Mouse (Mus musculus) intestine, embryonic 16.5 days (tissue): ENCODE data around the gene Pllp. TPM values are rescaled to one million over a fixed set of nuclear protein-coding genes. Genes with fewer than 3 reads are reported as not detected.

ENCODE experiments used
- ATAC-seq: fragments of 200-750 bp; cut with Nextera tagmentation; 2 replicates; pipeline ENCODE4 v1.8.0; 2017; ENCODE audit warnings: moderate TSS enrichment, moderate library complexity
- H3K27ac ChIP-seq: fragments of 300-500 bp; sonication (generic); 2 replicates; pipeline ENCODE4 v1.5.1; 2014; ENCODE audit warnings: mild to moderate bottlenecking, low read length
- H3K27me3 ChIP-seq: fragments of 300-500 bp; sonication (generic); replicated peaks from 2 replicates; pipeline ENCODE4 v1.6.1; 2014; ENCODE audit warnings: low read length, control low read depth, mixed read lengths; ENCODE audit not compliant: control insufficient read depth, insufficient read depth
- H3K36me3 ChIP-seq: fragments of 300-500 bp; sonication (generic); 2 replicates; pipeline ENCODE4 v1.6.1; 2014; ENCODE audit warnings: low read length, control low read depth; ENCODE audit not compliant: control insufficient read depth, insufficient read depth
- H3K4me1 ChIP-seq: fragments of 300-500 bp; sonication (generic); 2 replicates; pipeline ENCODE4 v1.6.1; 2014; ENCODE audit warnings: low read length, control low read depth, mixed read lengths; ENCODE audit not compliant: control insufficient read depth, insufficient read depth
- H3K4me2 ChIP-seq: fragments of 300-500 bp; sonication (generic); 2 replicates; pipeline ENCODE4 v1.6.1; 2014; ENCODE audit warnings: low read depth, low read length, control low read depth
- H3K4me3 ChIP-seq: fragments of 300-500 bp; sonication (generic); 2 replicates; pipeline ENCODE4 v1.5.1; 2014; ENCODE audit warnings: mild to moderate bottlenecking, low read length
- H3K9ac ChIP-seq: fragments of 300-500 bp; sonication (generic); 2 replicates; pipeline ENCODE4 v1.6.1; 2014; ENCODE audit warnings: low read depth, low read length
- H3K9me3 ChIP-seq: fragments of 300-500 bp; sonication (generic); 2 replicates; pipeline ENCODE4 v1.6.1; 2016; ENCODE audit warnings: low read length, control low read depth; ENCODE audit not compliant: control insufficient read depth
- WGBS: fragments of 180-500 bp; shearing (Covaris S2); extraction: QIAGEN DNeasy Blood & Tissue Kit; methylation state at CpG from one replicate; pipeline ENCODE4 v1.1.7; 2014; 5-methylcytosine and 5-hydroxymethylcytosine counted together
- polyA plus RNA-seq: library from polyadenylated mRNA; unstranded; fragments of >200 nt; fragmentation: Nextera tagmentation; extraction: Ambion mirVana; gene quantifications from 2 replicates; pipeline ENCODE4 v1.2.1, GENCODE M21; 2015

Gene Pllp
- polyA plus RNA-seq, 1 experiment from 2014 or later = 64.0 TPM

DNA sequence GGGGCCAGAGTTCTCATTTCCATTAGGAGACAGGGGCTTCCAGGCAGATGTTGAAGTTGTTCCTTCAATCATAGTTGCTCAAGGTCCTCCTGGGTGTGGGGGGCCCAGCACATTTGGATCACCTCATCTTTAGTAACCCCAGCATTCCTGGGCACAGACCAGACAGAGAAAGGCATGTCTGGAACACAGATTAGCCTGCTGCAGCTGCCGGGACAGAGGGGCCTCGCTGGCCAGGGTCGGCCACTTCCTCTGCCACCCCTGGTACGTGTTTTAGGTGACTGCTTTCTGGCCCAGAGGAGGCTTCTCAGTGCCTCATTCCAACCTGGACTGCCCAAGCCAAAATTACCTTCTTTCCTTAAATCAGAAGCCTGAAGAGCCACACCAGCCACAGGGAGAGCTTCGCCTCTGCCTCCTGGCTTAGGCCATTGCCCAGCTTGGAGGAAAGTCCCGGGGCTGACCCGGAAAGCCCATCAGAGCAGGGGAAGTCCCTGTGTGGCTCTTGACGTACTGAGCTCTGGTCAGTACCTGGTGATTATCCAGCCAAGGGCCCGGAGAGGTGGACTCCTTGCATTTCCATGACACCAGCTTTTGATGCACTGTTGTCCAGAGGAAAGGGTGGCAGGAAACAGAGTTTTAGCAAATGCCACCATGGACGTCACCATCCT, 9.6 kb upstream of the Pllp start:
- ATAC-seq = no peak
- 82% methylated on average over 10 of the region's 10 CpGs for WGBS
- no peak overlapping the region for H3K4me3 ChIP-seq
- no peak overlapping the region; the same call in 1 of the 2 replicates for H3K9ac ChIP-seq
- H3K27me3 ChIP-seq = no peaks in the 10 kb centered on the region
- H3K9me3 ChIP-seq = no peaks in the 10 kb centered on the region
- no peak overlapping the region for H3K4me2 ChIP-seq
- H3K27ac ChIP-seq = no peak overlapping the region
- H3K4me1 ChIP-seq = 0 out of 2 replicates have a peak, but pooled peaks cover 5% of the 10 kb centered on the region
- H3K36me3 ChIP-seq = no peaks in the 10 kb centered on the region

DNA sequence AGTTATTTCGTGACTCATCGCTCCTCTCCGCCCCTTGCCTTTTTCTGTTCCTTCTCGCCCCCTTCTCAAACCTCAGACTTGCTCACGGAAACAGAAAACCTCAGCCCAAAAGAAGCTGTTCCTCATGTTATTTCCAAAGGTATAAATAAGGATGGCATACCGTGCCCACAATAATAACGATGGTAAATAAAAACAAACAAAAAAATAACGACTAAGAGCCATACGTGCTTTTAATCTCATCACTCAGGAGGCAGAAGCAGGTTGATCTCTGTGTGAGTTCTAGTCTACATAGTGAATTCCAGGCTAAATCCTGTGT, 8.5 kb upstream of the Pllp start:
- ATAC-seq = no peak
- Histone ChIP-seq H3K9ac (peak overlapping the region; percentile 52), H3K27me3 (no peaks in the 10 kb centered on the region), H3K36me3 (no peaks in the 10 kb centered on the region), H3K4me3 (peak overlapping the region; percentile 44), H3K9me3 (no peaks in the 10 kb centered on the region), H3K4me1 (0 out of 2 replicates have a peak, but pooled peaks cover 5% of the 10 kb centered on the region), H3K27ac (no peak overlapping the region), H3K4me2 (peak overlapping the region; percentile 72)
- WGBS = 16% methylated on average over 9 of the region's 9 CpGs

- H3K4me1 ChIP-seq = 0 out of 2 replicates have a peak, but pooled peaks cover 5% of the 10 kb centered on the region
- H3K9ac ChIP-seq = peak overlapping the region; percentile 52
- no peaks in the 10 kb centered on the region for H3K9me3 ChIP-seq
- under 1% methylated on average over 35 of the region's 35 CpGs for WGBS
- H3K27me3 ChIP-seq = no peaks in the 10 kb centered on the region
- peak; percentile 90 for ATAC-seq
- peak overlapping the region; percentile 44 for H3K4me3 ChIP-seq
- H3K4me2 ChIP-seq = peak overlapping the region; percentile 72
- H3K27ac ChIP-seq = no peak overlapping the region
- no peaks in the 10 kb centered on the region for H3K36me3 ChIP-seq
These were observed 8.0 kb upstream of the Pllp start for GRCm38 (mm10) chr8:94703972-94704668.

DNA sequence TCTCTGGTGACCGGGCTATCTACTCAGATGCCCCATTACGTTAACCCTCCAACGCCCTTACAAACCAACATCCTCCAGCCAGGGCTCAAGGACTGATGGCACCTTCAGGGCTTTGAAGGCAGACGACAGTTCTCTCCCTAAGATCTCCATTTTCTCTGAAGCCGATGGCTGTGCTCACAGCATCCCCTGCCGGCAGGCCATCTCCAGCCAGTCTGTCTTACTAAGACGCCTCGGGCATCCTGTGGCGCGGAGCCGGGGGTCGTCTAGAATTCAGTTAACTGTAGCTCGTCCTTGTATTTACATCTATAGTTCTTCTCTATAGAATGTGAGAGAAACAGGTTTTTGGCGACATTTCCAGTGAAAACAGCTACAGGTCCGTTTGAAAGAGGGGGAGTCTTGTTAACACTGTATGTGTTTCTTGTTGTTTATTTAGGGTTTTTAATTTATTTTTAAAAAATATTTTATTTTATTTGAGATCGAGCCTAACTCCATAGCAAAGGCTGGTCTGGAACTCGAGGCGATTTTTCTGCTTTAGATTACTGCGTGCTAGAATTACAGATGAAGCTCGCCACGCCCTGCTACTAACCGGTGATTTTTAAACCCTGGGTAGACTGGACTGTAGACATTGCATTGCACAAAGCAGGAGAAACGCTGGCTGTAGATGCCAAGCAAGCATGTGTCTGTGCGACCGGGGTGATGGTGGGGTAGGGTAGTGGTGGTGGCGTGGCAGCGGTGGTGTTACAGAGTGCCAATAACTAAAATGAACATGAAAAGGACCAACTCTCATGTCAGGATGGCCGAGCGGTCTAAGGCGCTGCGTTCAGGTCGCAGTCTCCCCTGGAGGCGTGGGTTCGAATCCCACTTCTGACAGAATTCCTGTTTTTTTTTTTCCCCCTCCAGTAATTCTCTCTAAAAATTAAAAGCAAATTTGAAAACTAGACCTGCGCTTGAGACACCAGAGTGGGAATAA, 7.1 kb upstream of the Pllp start:
- Histone ChIP-seq H3K4me1 (0 out of 2 replicates have a peak, but pooled peaks cover 5% of the 10 kb centered on the region), H3K27me3 (no peaks in the 10 kb centered on the region), H3K9ac (peak overlapping the region; percentile 49), H3K27ac (no peak overlapping the region; the same call in 1 of the 2 replicates), H3K9me3 (no peaks in the 10 kb centered on the region), H3K4me2 (peak overlapping the region; percentile 62), H3K4me3 (peak overlapping the region; percentile 58), H3K36me3 (no peaks in the 10 kb centered on the region)
- peak; percentile 90 for ATAC-seq
- WGBS = under 1% methylated on average over 35 of the region's 35 CpGs

- 63% methylated on average over 3 of the region's 3 CpGs for WGBS
- 0 out of 2 replicates have a peak, but pooled peaks cover 3% of the 10 kb centered on the region for H3K27me3 ChIP-seq
- no peak overlapping the region for H3K27ac ChIP-seq
- no peak for ATAC-seq
- no peak overlapping the region for H3K4me3 ChIP-seq
- peak overlapping the region; percentile 62; the same call in 1 of the 2 replicates for H3K4me2 ChIP-seq
- no peaks in the 10 kb centered on the region for H3K36me3 ChIP-seq
- no peaks in the 10 kb centered on the region for H3K9me3 ChIP-seq
- no peak overlapping the region for H3K9ac ChIP-seq
- 0 out of 2 replicates have a peak, but pooled peaks cover 5% of the 10 kb centered on the region for H3K4me1 ChIP-seq
These were observed 6.1 kb upstream of the Pllp start for GRCm38 (mm10) chr8:94702156-94702555.

DNA sequence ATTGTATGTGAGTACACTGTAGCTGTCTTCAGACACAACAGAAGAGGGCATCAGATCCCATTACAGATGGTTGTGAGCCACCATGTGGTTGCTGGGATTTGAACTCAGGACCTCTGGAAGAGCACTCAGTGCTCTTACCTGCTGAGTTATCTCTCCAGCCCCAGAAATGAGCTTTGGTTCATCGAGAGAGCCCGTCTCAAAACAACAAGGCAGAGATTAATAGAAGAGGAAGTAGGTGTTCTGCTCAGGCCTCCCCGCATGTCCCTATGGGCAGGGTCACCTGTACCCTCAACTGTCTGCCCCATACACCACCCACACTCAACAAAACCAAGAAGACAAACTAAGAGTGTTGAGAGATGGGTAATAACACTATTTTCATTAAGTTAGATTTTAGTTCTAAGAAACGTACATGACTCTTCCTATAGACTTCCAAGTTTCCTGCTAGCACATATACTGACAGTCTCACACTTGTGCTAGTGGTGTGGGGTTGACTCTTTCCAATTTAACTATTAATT, 4.4 kb upstream of the Pllp start:
- Histone ChIP-seq H3K9me3 (no peaks in the 10 kb centered on the region), H3K27ac (no peak overlapping the region), H3K4me3 (no peak overlapping the region), H3K27me3 (peaks cover 13% of the 10 kb centered on the region), H3K36me3 (no peaks in the 10 kb centered on the region), H3K4me2 (no peak overlapping the region), H3K4me1 (peaks cover 2% of the 10 kb centered on the region; the same call in 1 of the 2 replicates), H3K9ac (no peak overlapping the region)
- no peak for ATAC-seq
- WGBS = 70% methylated on average over 4 of the region's 4 CpGs

GRCm38 (mm10) chr8:94699366-94699765, 3.3 kb upstream of the Pllp start:
- H3K9ac ChIP-seq = no peak overlapping the region
- no peak overlapping the region for H3K4me2 ChIP-seq
- H3K9me3 ChIP-seq = no peaks in the 10 kb centered on the region
- 72% methylated on average over 16 of the region's 16 CpGs for WGBS
- no peak overlapping the region for H3K4me3 ChIP-seq
- H3K36me3 ChIP-seq = no peaks in the 10 kb centered on the region
- H3K27ac ChIP-seq = no peak overlapping the region
- peaks cover 18% of the 10 kb centered on the region for H3K27me3 ChIP-seq
- ATAC-seq = no peak
- H3K4me1 ChIP-seq = peaks cover 6% of the 10 kb centered on the region; the same call in 1 of the 2 replicates

GRCm38 (mm10) chr8:94697956-94698355, 1.9 kb upstream of the Pllp start:
- Histone ChIP-seq H3K9ac (no peak overlapping the region), H3K9me3 (no peaks in the 10 kb centered on the region), H3K4me2 (no peak overlapping the region), H3K36me3 (no peaks in the 10 kb centered on the region), H3K4me1 (peaks cover 6% of the 10 kb centered on the region; the same call in 1 of the 2 replicates), H3K4me3 (no peak overlapping the region), H3K27ac (no peak overlapping the region), H3K27me3 (peaks cover 18% of the 10 kb centered on the region)
- ATAC-seq = no peak
- WGBS = 77% methylated on average over 6 of the region's 6 CpGs
